Mouse (Mus musculus): Measurements from ENCODE around the gene BC030867.
"Not testable (repeated sequence)": the region's sequence is repeated elsewhere in the genome, so short reads cannot be mapped to it uniquely, and the experiment has no call there.

Gene BC030867

GRCm38 (mm10) chr11:102249351-102250090 is 839 bp downstream of the BC030867 start:
- DNase-seq (ENCODE audit: low read depth, low spot score), result peak; percentile 88

DNA sequence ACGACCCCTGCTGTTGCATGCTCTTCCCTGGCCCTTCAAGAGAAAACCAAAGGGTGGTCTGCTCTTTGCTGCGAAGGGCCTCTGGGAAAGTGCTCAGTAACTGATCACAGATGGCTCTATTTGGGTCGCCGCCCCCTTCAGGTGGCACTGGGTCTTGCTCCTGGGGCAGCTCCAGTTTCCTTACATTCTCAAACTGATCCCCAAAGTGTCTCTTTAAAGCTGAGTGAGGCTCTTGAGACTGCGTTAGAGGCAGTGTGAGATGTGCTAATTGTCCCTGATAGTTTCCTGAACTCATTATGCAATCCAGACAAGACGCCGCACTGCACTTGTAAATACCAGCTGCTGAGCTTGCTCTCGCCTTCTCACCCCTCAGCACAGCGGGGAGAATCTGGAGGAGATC is 8.8 kb downstream of the BC030867 start:
- DNase-seq (ENCODE audit: low read depth, low spot score), result peak; percentile 61

DNA sequence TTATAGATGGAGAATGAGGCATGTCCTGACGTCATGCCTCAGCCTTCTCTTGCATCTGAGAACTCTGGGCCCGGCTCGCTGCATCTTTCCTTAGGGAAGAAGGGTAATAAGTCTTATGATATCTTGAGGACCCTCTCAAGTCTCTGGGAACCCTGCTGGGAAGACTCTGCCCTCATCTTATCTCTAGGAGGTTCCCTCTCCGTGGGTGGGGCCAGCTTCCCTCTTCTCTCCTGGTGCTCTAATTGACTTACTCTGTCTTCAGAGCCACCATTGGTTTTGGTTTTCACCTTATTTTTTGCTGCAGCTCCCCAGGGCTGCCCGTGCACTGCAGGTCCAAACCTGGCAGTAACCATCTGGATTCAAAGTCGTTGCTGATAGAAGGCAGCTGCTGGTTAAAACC is 9.4 kb downstream of the BC030867 start:
- no peak for DNase-seq (ENCODE audit: low read depth, low spot score)

DNA sequence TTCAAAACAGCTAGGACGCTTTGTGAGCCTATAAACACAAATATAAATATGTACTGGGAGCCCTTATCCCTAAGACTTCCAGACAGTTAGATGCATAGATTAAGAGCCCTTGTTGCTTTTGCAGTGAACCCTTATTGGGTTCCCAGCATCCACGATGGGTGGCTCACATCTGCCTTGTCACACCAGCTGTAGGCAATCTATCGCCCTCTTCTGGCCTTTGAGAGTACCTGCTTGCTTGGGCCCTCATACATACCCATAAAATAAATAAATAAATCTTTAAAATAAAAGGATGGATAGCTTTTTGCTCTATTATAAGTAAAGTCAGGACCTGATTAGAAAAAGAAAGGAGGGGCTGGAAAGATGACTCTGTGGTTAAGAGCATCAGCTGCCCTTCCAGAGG is 9.8 kb downstream of the BC030867 start:
- DNase-seq (ENCODE audit: low read depth, low spot score), result peak; percentile 72

- no peak for DNase-seq (ENCODE audit: low read depth, low spot score)
These were observed 14.5 kb downstream of the BC030867 start for GRCm38 (mm10) chr11:102263211-102263610.

DNA sequence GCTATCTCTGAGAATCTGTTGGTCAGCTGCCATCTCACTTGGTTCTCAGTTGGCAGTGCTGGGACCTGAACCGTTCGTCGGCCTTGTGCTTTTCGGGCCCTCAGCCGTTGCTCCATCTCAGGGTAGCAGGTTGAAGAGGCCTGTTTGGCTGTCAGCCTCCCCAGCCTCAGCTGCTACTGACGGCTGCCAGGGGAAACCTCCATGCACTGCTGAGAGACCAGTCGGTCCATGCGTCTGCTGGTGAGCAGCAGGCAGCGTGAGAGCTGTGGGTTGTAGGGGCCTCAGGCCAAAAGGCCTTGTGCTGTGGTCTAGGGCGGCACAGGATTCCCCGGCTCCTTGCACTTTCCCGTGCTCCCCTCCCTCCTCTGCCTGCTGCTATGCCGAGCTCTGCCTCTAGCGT is 17.1 kb downstream of the BC030867 start:
- DNase-seq (ENCODE audit: low read depth, low spot score), result peak; percentile 53

DNA sequence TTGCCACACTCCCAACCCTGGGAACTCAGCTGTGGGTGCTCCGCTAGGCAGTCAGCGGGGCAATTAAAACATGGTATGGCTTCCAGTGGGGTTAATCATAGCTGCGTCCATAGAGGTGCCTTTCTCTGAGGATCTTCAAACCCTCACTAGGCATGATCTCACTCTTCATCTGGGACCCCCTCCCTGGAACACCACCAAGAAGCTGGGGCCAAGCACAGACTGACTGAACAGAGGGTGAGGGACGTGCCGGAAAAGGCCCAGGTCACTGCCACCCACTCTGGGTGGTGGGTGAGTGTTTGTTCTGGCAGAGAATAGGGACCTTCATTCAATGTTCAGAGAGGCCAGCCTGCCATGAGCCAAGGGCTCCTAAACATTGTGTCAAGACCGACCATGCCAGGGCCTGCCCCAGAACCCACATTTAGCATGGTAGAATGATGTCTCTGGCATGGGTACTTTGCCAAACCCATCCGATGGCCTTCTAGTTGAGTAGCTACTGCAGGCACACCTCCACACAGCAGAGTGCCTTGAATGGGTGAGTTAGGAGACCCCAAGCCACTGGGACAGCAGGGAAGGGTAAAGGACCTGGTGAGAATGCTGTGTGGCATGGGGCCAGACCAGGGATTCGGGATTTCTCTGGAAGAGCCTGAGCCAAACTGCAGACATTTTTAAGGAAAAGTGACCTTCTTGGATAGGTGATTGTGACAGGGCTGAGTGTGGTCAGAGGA is 18.1 kb downstream of the BC030867 start:
- no peak for DNase-seq (ENCODE audit: low read depth, low spot score)

DNA sequence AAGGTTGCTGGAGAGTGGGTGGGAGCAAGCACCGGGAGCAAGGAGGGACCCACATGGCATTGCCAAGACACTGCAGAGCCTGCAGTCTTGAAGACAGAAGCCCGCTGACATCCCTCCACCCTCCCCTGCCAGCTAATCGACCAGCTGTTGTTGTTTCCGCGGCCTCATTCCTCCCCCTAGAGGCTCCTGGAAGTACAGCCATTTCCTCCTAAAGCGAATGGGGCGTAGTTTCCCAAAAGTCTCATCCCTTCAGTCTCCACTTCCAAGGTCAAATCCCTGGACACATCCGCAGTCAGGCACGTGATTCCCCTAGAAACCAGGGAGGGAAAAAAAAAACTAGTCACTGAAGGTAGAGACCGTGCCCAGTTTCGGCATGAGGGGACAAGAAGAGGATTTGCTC is 18.8 kb downstream of the BC030867 start:
- peak; percentile 96 for DNase-seq (ENCODE audit: low read depth, low spot score)

- no peak for DNase-seq (ENCODE audit: low read depth, low spot score)
These were observed 20.0 kb downstream of the BC030867 start, which contains the start of gene Asb16 for GRCm38 (mm10) chr11:102268520-102269244. TSS of gene Asb16 (plus strand) at chr11:102268743.

DNA sequence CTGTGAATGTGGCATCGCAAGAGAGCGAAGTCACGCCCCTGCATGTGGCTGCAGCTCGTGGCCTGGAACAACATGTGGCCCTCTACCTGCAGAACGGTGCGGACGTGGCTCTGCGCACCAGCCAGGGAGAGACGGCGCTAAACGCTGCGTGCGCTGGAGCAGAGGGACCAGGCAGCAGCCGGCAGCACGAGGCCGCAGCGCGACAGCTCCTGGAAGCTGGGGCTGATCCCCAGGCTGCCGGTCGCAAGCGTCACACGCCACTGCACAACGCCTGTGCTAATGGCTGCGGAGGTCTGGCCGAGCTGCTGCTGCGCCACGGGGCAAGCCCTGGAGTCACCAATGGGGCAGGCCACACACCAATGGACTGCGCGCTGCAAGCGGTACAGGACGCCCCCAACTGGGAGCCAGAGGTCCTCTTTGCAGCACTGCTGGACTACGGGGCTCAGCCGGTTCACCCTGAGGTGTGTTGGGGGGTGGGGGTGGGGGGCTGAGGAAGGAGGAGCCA is 27.8 kb downstream of the BC030867 start:
- peak; percentile 81 for DNase-seq (ENCODE audit: low read depth, low spot score)

- no peak for DNase-seq (ENCODE audit: low read depth, low spot score)
These were observed 29.1 kb downstream of the BC030867 start for GRCm38 (mm10) chr11:102277754-102278153.

- no peak for DNase-seq (ENCODE audit: low read depth, low spot score)
These were observed 30.9 kb downstream of the BC030867 start for GRCm38 (mm10) chr11:102279595-102279994.

GRCm38 (mm10) chr11:102280267-102280666 is 31.6 kb downstream of the BC030867 start:
- not testable (repeated sequence) for DNase-seq (ENCODE audit: low read depth, low spot score)

DNA sequence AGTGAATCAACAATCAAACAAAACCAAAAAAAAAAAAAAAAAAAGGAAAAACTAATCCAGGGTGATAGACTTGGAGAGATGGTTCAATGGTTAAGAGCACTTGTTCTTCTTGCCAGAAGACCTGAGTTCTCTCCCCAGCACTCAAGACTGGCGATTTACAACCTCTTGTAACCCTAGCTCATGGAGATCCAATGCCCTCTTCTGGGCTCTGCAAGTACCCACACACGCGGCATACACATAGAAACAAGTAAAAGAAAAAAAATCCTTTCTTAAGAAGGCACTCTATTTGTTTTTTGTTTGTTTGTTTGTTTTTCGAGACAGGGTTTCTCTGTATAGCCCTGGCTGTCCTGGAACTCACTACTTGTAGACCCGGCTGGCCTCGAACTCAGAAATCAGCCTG is 35.2 kb downstream of the BC030867 start:
- peak; percentile 53 for DNase-seq (ENCODE audit: low read depth, low spot score)

- peak; percentile 100 for DNase-seq (ENCODE audit: low read depth, low spot score)
These were observed 35.9 kb downstream of the BC030867 start, which contains the start of gene Tmub2 for GRCm38 (mm10) chr11:102284501-102285094. TSS of gene Tmub2 (plus strand) at chr11:102284931.

GRCm38 (mm10) chr11:102285095-102285834 is 36.6 kb downstream of the BC030867 start:
- no peak for DNase-seq (ENCODE audit: low read depth, low spot score)

- DNase-seq (ENCODE audit: low read depth, low spot score), result no peak
These were observed 38.8 kb downstream of the BC030867 start for GRCm38 (mm10) chr11:102287485-102287884.

GRCm38 (mm10) chr11:102288027-102288804 is 39.5 kb downstream of the BC030867 start:
- DNase-seq (ENCODE audit: low read depth, low spot score), result no peak

DNA sequence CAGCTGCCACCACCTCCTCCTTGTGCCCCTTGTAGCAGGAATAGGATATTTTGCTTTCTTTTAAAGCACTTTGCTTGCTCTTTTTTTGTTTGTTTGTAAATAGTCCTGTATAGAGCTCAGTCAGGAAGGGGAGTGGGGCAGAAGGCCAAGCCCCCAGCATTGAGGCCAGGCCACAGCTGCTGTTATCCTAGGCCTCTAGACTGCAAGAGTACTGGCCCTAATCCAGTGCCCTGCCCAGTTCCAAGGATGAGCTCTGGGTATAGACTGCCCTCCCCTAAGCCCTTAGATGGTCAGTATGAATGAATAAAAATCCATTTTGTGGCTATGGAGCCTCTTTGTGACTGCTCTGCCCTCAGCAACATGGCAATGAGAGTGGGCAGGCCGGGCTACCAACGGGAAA is 40.2 kb downstream of the BC030867 start:
- no peak for DNase-seq (ENCODE audit: low read depth, low spot score)

DNA sequence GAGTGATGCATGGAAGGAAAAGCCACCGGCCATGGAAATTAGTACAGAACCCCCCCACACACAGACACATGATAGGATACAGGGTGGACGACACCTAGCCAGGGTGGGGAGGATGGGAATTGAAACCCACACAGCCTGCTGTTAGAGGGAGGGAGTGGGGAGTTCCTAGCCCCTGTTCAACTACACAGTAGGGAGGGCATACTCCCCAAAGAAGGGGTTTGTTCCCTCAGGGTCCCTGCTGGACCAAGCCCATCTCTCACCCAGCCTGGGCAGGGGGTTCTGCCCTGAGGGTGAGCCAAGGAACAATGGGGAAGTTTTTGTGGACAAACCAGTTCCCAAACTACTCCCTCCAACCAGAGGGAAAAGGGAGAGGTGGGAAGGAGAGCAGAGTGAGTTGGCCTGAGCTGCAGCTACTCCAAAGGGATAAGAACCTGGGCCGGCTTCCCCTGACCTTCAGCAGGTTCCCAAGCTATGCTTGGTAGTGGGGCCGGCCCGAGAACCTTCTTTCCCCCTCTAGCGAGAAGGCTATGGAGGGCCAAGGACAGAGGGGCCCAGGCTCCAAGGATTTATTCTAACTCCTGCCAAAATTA is 40.9 kb downstream of the BC030867 start:
- no peak for DNase-seq (ENCODE audit: low read depth, low spot score)

All from ZHBTc4 (cell line).